Mouse (Mus musculus): ENCODE data around the gene Klkb1.

- TF ChIP-seq CTCF (IDR thresholded peaks at IDR 0.05; ENCODE audit: low read depth) (no peak), EP300 (IDR thresholded peaks at IDR 0.05; ENCODE audit: low read depth) (no peak)
Measured at GRCm38 (mm10) chr8:45277453-45277852, 17.2 kb downstream of the Klkb1 start.

Measured in heart, postnatal 0 days (tissue).